Mouse (Mus musculus): ENCODE results near the gene Spag9.

DNA sequence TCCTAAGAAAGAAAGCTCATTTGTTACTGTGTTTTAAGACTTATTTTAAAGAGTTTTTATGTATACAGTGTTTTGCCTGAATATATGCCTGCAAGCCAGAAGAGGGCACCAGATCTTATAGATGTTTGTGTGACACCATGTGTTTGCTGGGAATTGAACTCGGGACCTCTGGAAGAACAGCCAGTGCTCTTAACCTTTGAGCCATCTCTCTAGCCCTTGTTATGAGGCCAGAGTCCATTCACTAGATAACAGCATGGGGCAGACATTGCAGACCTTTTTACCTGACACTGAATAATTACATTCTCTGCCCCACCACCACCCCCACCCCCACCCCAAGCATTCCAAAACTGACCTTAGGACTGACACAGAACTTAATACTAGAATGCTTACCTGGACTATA is 45.8 kb upstream of the Spag9 start:
- TF ChIP-seq EP300 (IDR thresholded peaks at IDR 0.05; ENCODE audit: insufficient read depth, low read depth, low read length): no peak
- TF ChIP-seq CTCF (IDR thresholded peaks at IDR 0.05): peak; percentile 23; the same call in 1 of the 2 replicates
- no peak for TF ChIP-seq POLR2A (IDR thresholded peaks at IDR 0.05; ENCODE audit: insufficient read depth, low read depth, low read length)

Data from heart, adult 2 months (tissue).